Mouse (Mus musculus) embryonic facial prominence, embryonic 15.5 days (tissue): Measurements from ENCODE around the gene Arl15. TPM values are rescaled to one million over a fixed set of nuclear protein-coding genes. Genes with fewer than 3 reads are reported as not detected.

Experiments
- ATAC-seq: fragments of 200-750 bp; cut with Nextera tagmentation; 2 replicates; pipeline ENCODE4 v1.8.0; 2017; ENCODE audit warnings: low read depth, moderate TSS enrichment; ENCODE audit not compliant: insufficient number of reproducible peaks, low FRiP score, low TSS enrichment
- H3K27ac ChIP-seq: fragments of 300-500 bp; sonication (generic); replicated peaks from 2 replicates; pipeline ENCODE4 v1.5.1; 2015; ENCODE audit warnings: mild to moderate bottlenecking, inconsistent platforms
- H3K27me3 ChIP-seq: fragments of 300-500 bp; sonication (generic); 2 replicates; pipeline ENCODE4 v1.6.1; 2015; ENCODE audit warnings: inconsistent platforms
- H3K36me3 ChIP-seq: fragments of 300-500 bp; sonication (generic); 2 replicates; pipeline ENCODE4 v1.6.1; 2015; ENCODE audit warnings: mild to moderate bottlenecking, inconsistent platforms
- H3K4me1 ChIP-seq: fragments of 300-500 bp; sonication (generic); 2 replicates; pipeline ENCODE4 v1.6.1; 2015; ENCODE audit warnings: inconsistent platforms
- H3K4me2 ChIP-seq: fragments of 300-500 bp; sonication (generic); replicated peaks from 2 replicates; pipeline ENCODE4 v1.6.1; 2015; ENCODE audit warnings: mild to moderate bottlenecking, inconsistent platforms
- H3K4me3 ChIP-seq: fragments of 300-500 bp; sonication (generic); replicated peaks from 2 replicates; pipeline ENCODE4 v1.5.1; 2015; ENCODE audit warnings: mild to moderate bottlenecking, inconsistent platforms
- H3K9ac ChIP-seq: fragments of 300-500 bp; sonication (generic); 2 replicates; pipeline ENCODE4 v1.6.1; 2015; ENCODE audit warnings: inconsistent platforms
- H3K9me3 ChIP-seq: fragments of 300-500 bp; sonication (generic); replicated peaks from 2 replicates; pipeline ENCODE4 v1.6.1; 2016; ENCODE audit warnings: inconsistent platforms
- WGBS: fragments of 180-500 bp; shearing (Covaris S2); methylation state at CpG from one replicate; pipeline ENCODE4 v1.1.7; 2015; 5-methylcytosine and 5-hydroxymethylcytosine counted together
- polyA plus RNA-seq: library from polyadenylated mRNA; unstranded; fragments of >200 nt; fragmentation: Nextera tagmentation; extraction: Ambion mirVana; gene quantifications from 2 replicates; pipeline ENCODE4 v1.2.1, GENCODE M21; 2015

Gene Arl15
- polyA plus RNA-seq, 1 experiment from 2014 or later, result 11.5 TPM

- Histone ChIP-seq H3K27me3 (no peaks in the 10 kb centered on the region), H3K4me2 (no peak overlapping the region), H3K9ac (no peak overlapping the region), H3K27ac (no peak overlapping the region), H3K4me3 (no peak overlapping the region), H3K4me1 (no peaks in the 10 kb centered on the region), H3K36me3 (no peaks in the 10 kb centered on the region), H3K9me3 (no peaks in the 10 kb centered on the region)
- ATAC-seq, result no peak
- WGBS, result 78% methylated on average over 10 of the region's 10 CpGs
Observed at GRCm38 (mm10) chr13:113863688-113864087, 69.4 kb downstream of the Arl15 start.

GRCm38 (mm10) chr13:113864278-113864677 lies 70.0 kb downstream of the Arl15 start:
- Histone ChIP-seq H3K4me3 (no peak overlapping the region), H3K9ac (no peak overlapping the region), H3K4me1 (no peaks in the 10 kb centered on the region), H3K27me3 (no peaks in the 10 kb centered on the region), H3K27ac (no peak overlapping the region), H3K36me3 (no peaks in the 10 kb centered on the region), H3K4me2 (no peak overlapping the region), H3K9me3 (no peaks in the 10 kb centered on the region)
- no peak for ATAC-seq
- 55% methylated on average over 7 of the region's 7 CpGs for WGBS

GRCm38 (mm10) chr13:113864893-113865292 lies 70.6 kb downstream of the Arl15 start:
- Histone ChIP-seq H3K4me2 (no peak overlapping the region), H3K27ac (no peak overlapping the region), H3K4me1 (no peaks in the 10 kb centered on the region), H3K36me3 (no peaks in the 10 kb centered on the region), H3K4me3 (no peak overlapping the region), H3K9ac (no peak overlapping the region), H3K27me3 (no peaks in the 10 kb centered on the region), H3K9me3 (no peaks in the 10 kb centered on the region)
- ATAC-seq, result no peak
- 48% methylated on average over 1 of the region's 1 CpGs for WGBS

GRCm38 (mm10) chr13:113865378-113865777 lies 71.1 kb downstream of the Arl15 start:
- H3K27me3 ChIP-seq, result no peaks in the 10 kb centered on the region
- H3K36me3 ChIP-seq, result no peaks in the 10 kb centered on the region
- H3K4me2 ChIP-seq, result no peak overlapping the region
- ATAC-seq, result no peak
- no peak overlapping the region for H3K4me3 ChIP-seq
- H3K27ac ChIP-seq, result no peak overlapping the region
- 64% methylated on average over 6 of the region's 6 CpGs for WGBS
- H3K9me3 ChIP-seq, result no peaks in the 10 kb centered on the region
- no peak overlapping the region for H3K9ac ChIP-seq
- peaks cover 2% of the 10 kb centered on the region for H3K4me1 ChIP-seq

GRCm38 (mm10) chr13:113865806-113866205 lies 71.5 kb downstream of the Arl15 start:
- Histone ChIP-seq H3K4me2 (no peak overlapping the region), H3K9me3 (no peaks in the 10 kb centered on the region), H3K9ac (no peak overlapping the region), H3K36me3 (no peaks in the 10 kb centered on the region), H3K27me3 (no peaks in the 10 kb centered on the region), H3K27ac (no peak overlapping the region), H3K4me1 (peaks cover 6% of the 10 kb centered on the region), H3K4me3 (no peak overlapping the region)
- WGBS, result 35% methylated on average over 7 of the region's 7 CpGs
- ATAC-seq, result no peak

- Histone ChIP-seq H3K9me3 (no peaks in the 10 kb centered on the region), H3K27ac (no peak overlapping the region), H3K4me3 (no peak overlapping the region), H3K4me1 (peaks cover 15% of the 10 kb centered on the region), H3K36me3 (no peaks in the 10 kb centered on the region), H3K9ac (no peak overlapping the region), H3K4me2 (no peak overlapping the region), H3K27me3 (no peaks in the 10 kb centered on the region)
- 91% methylated on average over 2 of the region's 2 CpGs for WGBS
- ATAC-seq, result no peak
Observed at GRCm38 (mm10) chr13:113867736-113868135, 73.4 kb downstream of the Arl15 start.

GRCm38 (mm10) chr13:113869212-113870205 lies 75.2 kb downstream of the Arl15 start:
- 56% methylated on average over 20 of the region's 20 CpGs for WGBS
- Histone ChIP-seq H3K9ac (no peak overlapping the region), H3K27ac (no peak overlapping the region), H3K36me3 (no peaks in the 10 kb centered on the region), H3K9me3 (no peaks in the 10 kb centered on the region), H3K4me3 (no peak overlapping the region), H3K4me2 (no peak overlapping the region), H3K4me1 (peaks cover 15% of the 10 kb centered on the region), H3K27me3 (no peaks in the 10 kb centered on the region)
- ATAC-seq, result no peak

- Histone ChIP-seq H3K4me2 (no peak overlapping the region), H3K9me3 (no peaks in the 10 kb centered on the region), H3K9ac (no peak overlapping the region), H3K4me1 (peaks cover 15% of the 10 kb centered on the region), H3K27me3 (no peaks in the 10 kb centered on the region), H3K27ac (no peak overlapping the region), H3K4me3 (no peak overlapping the region), H3K36me3 (no peaks in the 10 kb centered on the region)
- no peak for ATAC-seq
- 65% methylated on average over 15 of the region's 15 CpGs for WGBS
Observed at GRCm38 (mm10) chr13:113870403-113870802, 76.1 kb downstream of the Arl15 start.

GRCm38 (mm10) chr13:113871853-113872252 lies 77.5 kb downstream of the Arl15 start:
- no peak for ATAC-seq
- Histone ChIP-seq H3K36me3 (no peaks in the 10 kb centered on the region), H3K9ac (no peak overlapping the region), H3K4me2 (no peak overlapping the region), H3K27ac (no peak overlapping the region), H3K27me3 (no peaks in the 10 kb centered on the region), H3K9me3 (no peaks in the 10 kb centered on the region), H3K4me3 (no peak overlapping the region), H3K4me1 (peaks cover 15% of the 10 kb centered on the region)
- 46% methylated on average over 13 of the region's 13 CpGs for WGBS

GRCm38 (mm10) chr13:113875724-113876123 lies 81.4 kb downstream of the Arl15 start:
- H3K36me3 ChIP-seq, result no peaks in the 10 kb centered on the region

GRCm38 (mm10) chr13:113877420-113877819 lies 83.1 kb downstream of the Arl15 start:
- Histone ChIP-seq H3K4me2 (no peak overlapping the region), H3K4me1 (peaks cover 11% of the 10 kb centered on the region; the same call in 1 of the 2 replicates), H3K27ac (no peak overlapping the region), H3K4me3 (no peak overlapping the region), H3K9me3 (no peaks in the 10 kb centered on the region), H3K9ac (no peak overlapping the region), H3K36me3 (no peaks in the 10 kb centered on the region), H3K27me3 (no peaks in the 10 kb centered on the region)
- no peak for ATAC-seq
- WGBS, result 5% methylated on average over 5 of the region's 5 CpGs

More at GRCm38 (mm10) chr13:113875724-113876123, 81.4 kb downstream of the Arl15 start:
- WGBS, result 70% methylated on average over 4 of the region's 4 CpGs
- Histone ChIP-seq H3K9me3 (no peaks in the 10 kb centered on the region), H3K4me2 (no peak overlapping the region), H3K4me3 (no peak overlapping the region), H3K27me3 (no peaks in the 10 kb centered on the region), H3K4me1 (peaks cover 14% of the 10 kb centered on the region), H3K27ac (no peak overlapping the region), H3K9ac (no peak overlapping the region)
- ATAC-seq, result no peak
